Mouse (Mus musculus) gastrocnemius, postnatal 14 days (tissue): ENCODE results near the gene Tmem229a. TPM values are rescaled to one million over a fixed set of nuclear protein-coding genes. Genes with fewer than 3 reads are reported as not detected.

Experiments
- DNase-seq: peaks from one replicate; pipeline ENCODE4 v3.0.0; 2021; ENCODE audit warnings: mixed read lengths
- intact Hi-C: fragments of 180-260 bp; cut with DNase I; formaldehyde crosslinking; loops from one replicate; pipeline ENCODE4 v1.15.1; 2025; ENCODE audit warnings: low total_unique reads
- long read RNA-seq, 2 experiments: library from polyadenylated mRNA; stranded (forward); transcript quantifications; one replicate each; pipeline ENCODE4 v2.0.0; 2021
- total RNA-seq, 2 experiments: library from RNA; stranded (reverse); gene quantifications; 2 replicates each; pipeline ENCODE4 v1.2.3; 2021

The Tmem229a gene
- under 1 TPM; 0.11 to 0.59 TPM for total RNA-seq
- long read RNA-seq, experiment 1: 0 reads
- long read RNA-seq, experiment 2, full-length matches to known transcripts: 1 of 1 reads
- long read RNA-seq, experiment 2, partial matches to known transcripts: 0 of 1 reads
- long read RNA-seq, experiment 2, other reads (novel, unspliced or antisense): 0 of 1 reads

GRCm38 (mm10) chr6:24955946-24956585 is at the start of gene Tmem229a:
Gene Tmem229a, minus strand, starts transcription at chr6:24956297.
- peak; percentile 30 for DNase-seq
- intact Hi-C loops: no loop called here

- no peak for DNase-seq
- intact Hi-C loops: no loop called here
Measured at GRCm38 (mm10) chr6:24993754-24994153, 37.7 kb upstream of the Tmem229a start.

- intact Hi-C loops: no loop called here
- DNase-seq: no peak
Measured at GRCm38 (mm10) chr6:24989836-24990235, 33.7 kb upstream of the Tmem229a start.

- no peak for DNase-seq
- intact Hi-C loops: no loop called here
Measured at GRCm38 (mm10) chr6:24976176-24976575, 20.1 kb upstream of the Tmem229a start.

GRCm38 (mm10) chr6:24968471-24969223 is 12.6 kb upstream of the Tmem229a start:
- no peak for DNase-seq
- intact Hi-C loops: no loop called here

- no peak for DNase-seq
- intact Hi-C loops: no loop called here
Measured at GRCm38 (mm10) chr6:24967726-24968125, 11.6 kb upstream of the Tmem229a start.

GRCm38 (mm10) chr6:24966010-24966682 is 10.0 kb upstream of the Tmem229a start:
- DNase-seq: no peak
- intact Hi-C loops: no loop called here

GRCm38 (mm10) chr6:24963754-24964153 is 7.7 kb upstream of the Tmem229a start:
- no peak for DNase-seq
- intact Hi-C loops: no loop called here

GRCm38 (mm10) chr6:24956586-24956973 is 483 bp upstream of the Tmem229a start:
- intact Hi-C loops: no loop called here
- no peak for DNase-seq

- peak; percentile 17 for DNase-seq
- intact Hi-C loops: no loop called here
Measured at GRCm38 (mm10) chr6:24955131-24955945, 759 bp downstream of the Tmem229a start.

- intact Hi-C loops: no loop called here
- no peak for DNase-seq
Measured at GRCm38 (mm10) chr6:24954126-24954525, 2.0 kb downstream of the Tmem229a start.

GRCm38 (mm10) chr6:24952341-24952740 is 3.8 kb downstream of the Tmem229a start:
- intact Hi-C loops: no loop called here

GRCm38 (mm10) chr6:24950669-24951068 is 5.4 kb downstream of the Tmem229a start:
- no peak for DNase-seq
- intact Hi-C loops: no loop called here

More at GRCm38 (mm10) chr6:24952341-24952740, 3.8 kb downstream of the Tmem229a start:
- DNase-seq: no peak

GRCm38 (mm10) chr6:24925076-24925785 is 30.9 kb downstream of the Tmem229a start:
- no peak for DNase-seq
- intact Hi-C loops: no loop called here

- intact Hi-C loops: no loop called here
- DNase-seq: no peak
Measured at GRCm38 (mm10) chr6:24913591-24913990, 42.5 kb downstream of the Tmem229a start.

GRCm38 (mm10) chr6:24910728-24911105 is 45.4 kb downstream of the Tmem229a start:
- intact Hi-C loops: no loop called here
- no peak for DNase-seq

- no peak for DNase-seq
- intact Hi-C loops: no loop called here
Measured at GRCm38 (mm10) chr6:24910016-24910727, 45.9 kb downstream of the Tmem229a start.

GRCm38 (mm10) chr6:24907824-24908223 is 48.3 kb downstream of the Tmem229a start:
- intact Hi-C loops: no loop called here
- no peak for DNase-seq
